Mouse (Mus musculus) myocyte (in vitro differentiated cells): ENCODE data around the gene Pla2g4a. TPM values are rescaled to one million over a fixed set of nuclear protein-coding genes. Genes with fewer than 3 reads are reported as not detected.
A peak's percentile ranks its signal among the peaks of the same experiment; 100 is the strongest.

ENCODE experiments used
- H3K27me3 ChIP-seq: one replicate; pipeline ENCODE4 v1.6.1; 2011; ENCODE audit not compliant: control insufficient read depth, insufficient read depth, insufficient read length
- H3K36me3 ChIP-seq: one replicate; pipeline ENCODE4 v1.6.1; 2011; ENCODE audit not compliant: control insufficient read depth, insufficient read depth
- H3K4me2 ChIP-seq: one replicate; pipeline ENCODE4 v1.6.1; 2011; ENCODE audit warnings: low read depth, control low read depth
- H3K4me3 ChIP-seq: one replicate; pipeline ENCODE4 v1.5.1; 2011; ENCODE audit warnings: mild to moderate bottlenecking, control low read depth, moderate library complexity
- H3K79me2 ChIP-seq: one replicate; pipeline ENCODE4 v1.6.1; 2011; ENCODE audit not compliant: control insufficient read depth, insufficient read depth
- H3ac ChIP-seq: one replicate; pipeline ENCODE4 v1.6.1; 2011; ENCODE audit not compliant: control insufficient read depth, insufficient read length
- CEBPB ChIP-seq: IDR thresholded peaks from 2 replicates; pipeline ENCODE4 v1.6.1; 2011; ENCODE audit warnings: mild to moderate bottlenecking, moderate library complexity; ENCODE audit not compliant: poor library complexity, insufficient read depth, severe bottlenecking
- E2F4 ChIP-seq: IDR thresholded peaks from one replicate; pipeline ENCODE4 v1.6.1; 2011; ENCODE audit warnings: mild to moderate bottlenecking, control low read depth, moderate library complexity; ENCODE audit not compliant: insufficient read depth
- MAX ChIP-seq: IDR thresholded peaks from one replicate; pipeline ENCODE4 v1.6.1; 2011; ENCODE audit warnings: low read depth, mild to moderate bottlenecking, control low read depth
- MYOD1 ChIP-seq, 3 experiments: IDR thresholded peaks; one replicate each; pipeline ENCODE4 v1.6.1; 2011; ENCODE audit warnings: control low read depth in 2 of 3, low read depth in 2 of 3, mild to moderate bottlenecking in 2 of 3, moderate library complexity in 1 of 3; ENCODE audit not compliant: insufficient read length in 2 of 3, control insufficient read depth in 1 of 3
- MYOG ChIP-seq, 3 experiments: IDR thresholded peaks; one replicate each; pipeline ENCODE4 v1.6.1; 2011; ENCODE audit warnings: control low read depth in 2 of 3, low read depth in 2 of 3, mild to moderate bottlenecking in 2 of 3; ENCODE audit not compliant: insufficient read length in 2 of 3, control insufficient read depth in 1 of 3, insufficient read depth in 1 of 3
- POLR2A ChIP-seq: IDR thresholded peaks from one replicate; pipeline ENCODE4 v1.6.1; 2011; ENCODE audit warnings: low read depth, mild to moderate bottlenecking, control low read depth, moderate library complexity; ENCODE audit not compliant: insufficient read length
- POLR2AphosphoS2 ChIP-seq: IDR thresholded peaks from one replicate; pipeline ENCODE4 v1.6.1; 2011; ENCODE audit warnings: low read depth, control low read depth; ENCODE audit not compliant: insufficient read length
- REST ChIP-seq: IDR thresholded peaks from one replicate; pipeline ENCODE4 v1.6.1; 2011; ENCODE audit warnings: mild to moderate bottlenecking, control low read depth, moderate library complexity; ENCODE audit not compliant: insufficient read depth, insufficient read length
- SRF ChIP-seq: IDR thresholded peaks from one replicate; pipeline ENCODE4 v1.6.1; 2011; ENCODE audit warnings: low read depth; ENCODE audit not compliant: control insufficient read depth, insufficient read length
- TCF12 ChIP-seq: IDR thresholded peaks from one replicate; pipeline ENCODE4 v1.6.1; 2011; ENCODE audit warnings: mild to moderate bottlenecking, control low read depth; ENCODE audit not compliant: poor library complexity, insufficient read depth, severe bottlenecking
- TCF3 ChIP-seq: IDR thresholded peaks from one replicate; pipeline ENCODE4 v1.6.1; 2011; ENCODE audit warnings: low read depth, control low read depth; ENCODE audit not compliant: insufficient read length
- USF1 ChIP-seq: IDR thresholded peaks from one replicate; pipeline ENCODE4 v1.6.1; 2011; ENCODE audit warnings: low read depth, mild to moderate bottlenecking, control low read depth, moderate library complexity
- polyA plus RNA-seq: library from polyadenylated mRNA; unstranded; fragments of >200 nt; fragmentation: generic; extraction: Trizol; gene quantifications from one replicate; pipeline ENCODE4 v1.2.1, GENCODE M21; 2012; ENCODE audit warnings: missing spikeins

Gene Pla2g4a
- polyA plus RNA-seq, 1 experiment = 6.2 TPM

DNA sequence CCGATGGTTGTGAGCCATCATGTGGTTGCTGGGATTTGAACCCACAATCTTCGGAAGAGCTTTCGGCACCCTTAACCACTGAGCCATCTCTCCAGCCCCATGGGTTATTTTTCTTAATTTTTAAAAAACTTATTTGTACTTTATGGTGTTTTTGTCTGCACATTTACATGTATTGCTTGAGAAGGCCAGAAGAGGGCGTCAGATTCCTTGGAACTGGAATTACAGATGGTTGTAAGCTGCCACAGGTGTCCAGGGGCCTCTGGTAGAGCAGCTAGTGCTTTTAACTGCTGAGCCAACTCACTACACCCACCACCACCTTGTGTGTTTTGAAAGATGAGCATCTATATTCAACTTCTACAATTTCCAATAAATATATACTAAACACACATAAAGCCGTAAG is 102.4 kb downstream of the Pla2g4a start:
- Histone ChIP-seq H3K4me3 (no peak overlapping the region), H3K36me3 (no peaks in the 10 kb centered on the region), H3K4me2 (no peak overlapping the region), H3K79me2 (no peaks in the 10 kb centered on the region), H3K27me3 (no peaks in the 10 kb centered on the region), H3ac (no peak overlapping the region)
- TF ChIP-seq POLR2A = no peak
- TF ChIP-seq MYOD1 (IDR thresholded peaks at IDR 0.05; ENCODE audit: control insufficient read depth in 1 of 3, insufficient read length in 2 of 3, low read depth in 2 of 3) = no peak
- TF ChIP-seq CEBPB = no peak
- TF ChIP-seq TCF12 = no peak
- no peak for TF ChIP-seq REST
- TF ChIP-seq MAX = no peak
- TF ChIP-seq TCF3 = no peak
- no peak for TF ChIP-seq SRF
- no peak for TF ChIP-seq USF1
- no peak for TF ChIP-seq POLR2AphosphoS2
- TF ChIP-seq MYOG (IDR thresholded peaks at IDR 0.05; ENCODE audit: control insufficient read depth in 1 of 3, insufficient read depth in 1 of 3, insufficient read length in 2 of 3, low read depth in 2 of 3) = no peak
- TF ChIP-seq E2F4 = no peak

GRCm38 (mm10) chr1:149856720-149857119 is 104.4 kb downstream of the Pla2g4a start:
- Histone ChIP-seq H3K79me2 (no peaks in the 10 kb centered on the region), H3K27me3 (no peaks in the 10 kb centered on the region), H3K4me3 (no peak overlapping the region), H3K36me3 (no peaks in the 10 kb centered on the region), H3ac (no peak overlapping the region), H3K4me2 (peak overlapping the region; percentile 41)
- no peak for TF ChIP-seq MYOG (IDR thresholded peaks at IDR 0.05; ENCODE audit: control insufficient read depth in 1 of 3, insufficient read depth in 1 of 3, insufficient read length in 2 of 3, low read depth in 2 of 3)
- TF ChIP-seq POLR2AphosphoS2 = no peak
- no peak for TF ChIP-seq MYOD1 (IDR thresholded peaks at IDR 0.05; ENCODE audit: control insufficient read depth in 1 of 3, insufficient read length in 2 of 3, low read depth in 2 of 3)
- TF ChIP-seq POLR2A = no peak
- no peak for TF ChIP-seq E2F4

- Histone ChIP-seq H3K27me3 (no peaks in the 10 kb centered on the region), H3K36me3 (no peaks in the 10 kb centered on the region), H3K4me3 (no peak overlapping the region), H3ac (no peak overlapping the region), H3K4me2 (no peak overlapping the region), H3K79me2 (no peaks in the 10 kb centered on the region)
- TF ChIP-seq CEBPB = 0 out of 2 replicates have a peak, but pooled peaks have one; percentile 18
- no peak for TF ChIP-seq TCF12
Observed at GRCm38 (mm10) chr1:149855581-149855980, 105.5 kb downstream of the Pla2g4a start.

GRCm38 (mm10) chr1:149854867-149855266 is 106.2 kb downstream of the Pla2g4a start:
- Histone ChIP-seq H3K27me3 (no peaks in the 10 kb centered on the region), H3K79me2 (no peaks in the 10 kb centered on the region), H3K36me3 (no peaks in the 10 kb centered on the region), H3K4me2 (no peak overlapping the region), H3K4me3 (no peak overlapping the region), H3ac (no peak overlapping the region)
- TF ChIP-seq CEBPB = no peak

DNA sequence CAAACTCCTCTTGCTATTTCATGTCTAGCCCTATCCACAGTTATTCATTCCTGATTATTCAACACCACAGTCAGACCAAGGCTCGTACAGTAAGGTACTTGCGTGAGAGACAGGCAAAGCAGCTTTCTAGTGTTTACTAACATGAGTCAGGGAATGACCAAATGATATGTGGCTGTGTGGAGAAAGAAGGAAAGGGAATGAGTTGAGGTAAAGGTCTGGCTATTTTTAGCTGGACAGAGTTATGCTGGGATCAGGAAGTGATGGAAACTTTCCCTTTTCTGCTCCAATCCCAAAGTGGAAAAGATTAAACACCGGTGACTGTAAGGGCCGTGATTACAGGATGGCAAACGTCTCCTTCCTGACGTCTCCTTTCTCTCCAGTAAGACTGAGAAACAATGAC is 114.4 kb downstream of the Pla2g4a start:
- TF ChIP-seq POLR2A (no peak), MAX (no peak), TCF12 (no peak), CEBPB (no peak), SRF (no peak)
- H3K27me3 ChIP-seq = no peaks in the 10 kb centered on the region
- H3K4me3 ChIP-seq = no peak overlapping the region
- H3K4me2 ChIP-seq = peak overlapping the region; percentile 71
- H3K79me2 ChIP-seq = no peaks in the 10 kb centered on the region
- no peak overlapping the region for H3ac ChIP-seq
- H3K36me3 ChIP-seq = no peaks in the 10 kb centered on the region

DNA sequence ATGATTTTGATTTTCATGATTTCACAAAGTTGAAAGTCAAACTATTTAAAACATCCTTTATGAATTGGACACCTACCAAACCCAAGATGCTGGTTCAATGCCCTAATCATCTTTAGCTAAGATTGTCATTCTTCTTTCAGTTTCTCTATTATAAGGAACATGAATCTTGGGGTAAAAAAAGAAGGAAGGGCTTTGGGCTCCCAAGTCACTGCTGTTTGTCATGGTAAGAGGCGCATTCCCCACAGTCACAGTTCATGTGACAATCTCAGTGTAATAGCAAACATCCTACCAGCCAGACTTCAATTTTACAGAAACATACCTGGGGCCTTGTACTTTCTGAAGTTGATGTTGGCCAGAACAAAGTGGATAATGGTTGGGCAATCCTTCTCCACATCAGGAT is 119.2 kb downstream of the Pla2g4a start:
- H3K27me3 ChIP-seq = no peaks in the 10 kb centered on the region
- H3ac ChIP-seq = no peak overlapping the region
- no peak overlapping the region for H3K4me2 ChIP-seq
- no peaks in the 10 kb centered on the region for H3K36me3 ChIP-seq
- H3K79me2 ChIP-seq = no peaks in the 10 kb centered on the region
- no peak overlapping the region for H3K4me3 ChIP-seq
- TF ChIP-seq REST = no peak
- TF ChIP-seq CEBPB = no peak
- no peak for TF ChIP-seq USF1
- no peak for TF ChIP-seq TCF12
- no peak for TF ChIP-seq E2F4
